Mouse (Mus musculus) cerebellum, postnatal 10 days (tissue): Measurements from ENCODE around the gene Bcl7a.

Experiments used
- DNase-seq, 2 experiments: peaks; one replicate each; pipeline ENCODE4 v3.0.0; 2021; ENCODE audit warnings: mixed read lengths in 2 of 2

Gene Bcl7a

GRCm38 (mm10) chr5:123333566-123333965, 10.1 kb upstream of the Bcl7a start:
- no peak for DNase-seq

- no peak for DNase-seq
These were observed 7.3 kb upstream of the Bcl7a start for GRCm38 (mm10) chr5:123336205-123336961.

- no peak for DNase-seq
These were observed 5.2 kb upstream of the Bcl7a start for GRCm38 (mm10) chr5:123338463-123338862.

GRCm38 (mm10) chr5:123344628-123344962, 961 bp downstream of the Bcl7a start:
- DNase-seq: no peak

- peak; percentile 73 to 78 for DNase-seq
These were observed 1.6 kb downstream of the Bcl7a start for GRCm38 (mm10) chr5:123344963-123345852.

GRCm38 (mm10) chr5:123345853-123346654, 2.4 kb downstream of the Bcl7a start:
- DNase-seq: peak; percentile 94 to 97

- DNase-seq: no peak
These were observed 3.2 kb downstream of the Bcl7a start for GRCm38 (mm10) chr5:123346701-123347270.

- no peak for DNase-seq
These were observed 4.4 kb downstream of the Bcl7a start for GRCm38 (mm10) chr5:123347985-123348384.

- peak; percentile 70 to 72 for DNase-seq
These were observed 6.8 kb downstream of the Bcl7a start for GRCm38 (mm10) chr5:123350386-123350785.

GRCm38 (mm10) chr5:123355918-123356317, 12.3 kb downstream of the Bcl7a start:
- DNase-seq: no peak

GRCm38 (mm10) chr5:123357253-123357652, 13.6 kb downstream of the Bcl7a start:
- no peak for DNase-seq

GRCm38 (mm10) chr5:123359431-123359830, 15.8 kb downstream of the Bcl7a start:
- no peak for DNase-seq

GRCm38 (mm10) chr5:123362911-123363310, 19.3 kb downstream of the Bcl7a start:
- no peak for DNase-seq

- DNase-seq: peak; percentile 58 to 71
These were observed 20.8 kb downstream of the Bcl7a start for GRCm38 (mm10) chr5:123364302-123364971.

GRCm38 (mm10) chr5:123368869-123369488, 25.3 kb downstream of the Bcl7a start:
- peak; percentile 67 to 76 for DNase-seq

- no peak for DNase-seq
These were observed 26.4 kb downstream of the Bcl7a start for GRCm38 (mm10) chr5:123370049-123370448.

- DNase-seq: no peak
These were observed 31.6 kb downstream of the Bcl7a start for GRCm38 (mm10) chr5:123375262-123375661.

- peak; percentile 69 to 70 for DNase-seq
These were observed 32.3 kb downstream of the Bcl7a start for GRCm38 (mm10) chr5:123375793-123376452.

GRCm38 (mm10) chr5:123376569-123376968, 32.9 kb downstream of the Bcl7a start:
- DNase-seq: peak; percentile 90 to 95

GRCm38 (mm10) chr5:123377120-123377955, 33.7 kb downstream of the Bcl7a start:
- peak; percentile 85 to 91 for DNase-seq
